Mouse (Mus musculus) hindbrain, embryonic 14.5 days (tissue): ENCODE results near the gene Tph2. TPM values are rescaled to one million over a fixed set of nuclear protein-coding genes. Genes with fewer than 3 reads are reported as not detected.
"Not testable (repeated sequence)": the region's sequence is repeated elsewhere in the genome, so short reads cannot be mapped to it uniquely, and the experiment has no call there.

Source experiments
- ATAC-seq: fragments of 200-750 bp; cut with Nextera tagmentation; 2 replicates; pipeline ENCODE4 v1.8.0; 2017; ENCODE audit warnings: moderate number of reproducible peaks, mild to moderate bottlenecking, moderate TSS enrichment, moderate library complexity; ENCODE audit not compliant: low FRiP score
- DNase-seq: peaks from one replicate; pipeline ENCODE4 v3.0.0-alpha.2; 2015; ENCODE audit warnings: low spot score
- H3K27ac ChIP-seq: fragments of 300-500 bp; sonication (generic); 2 replicates; pipeline ENCODE4 v1.5.1; 2014; ENCODE audit warnings: mild to moderate bottlenecking, moderate library complexity
- H3K27me3 ChIP-seq: fragments of 300-500 bp; sonication (generic); 2 replicates; pipeline ENCODE4 v1.6.1; 2014; ENCODE audit warnings: mild to moderate bottlenecking, low read length, mixed read lengths; ENCODE audit not compliant: control insufficient read depth, insufficient read depth
- H3K36me3 ChIP-seq: fragments of 300-500 bp; sonication (generic); replicated peaks from 2 replicates; pipeline ENCODE4 v1.6.1; 2014; ENCODE audit not compliant: control insufficient read depth, insufficient read depth
- H3K4me1 ChIP-seq: fragments of 300-500 bp; sonication (generic); replicated peaks from 2 replicates; pipeline ENCODE4 v1.6.1; 2014; ENCODE audit warnings: antibody characterized with exemption, low read length, mixed read lengths; ENCODE audit not compliant: control insufficient read depth, insufficient read depth
- H3K4me2 ChIP-seq: fragments of 300-500 bp; sonication (generic); replicated peaks from 2 replicates; pipeline ENCODE4 v1.6.1; 2014; ENCODE audit warnings: mild to moderate bottlenecking, moderate library complexity
- H3K4me3 ChIP-seq: fragments of 300-500 bp; sonication (generic); replicated peaks from 2 replicates; pipeline ENCODE4 v1.5.1; 2014; ENCODE audit warnings: mild to moderate bottlenecking, low read length
- H3K9ac ChIP-seq: fragments of 300-500 bp; sonication (generic); 2 replicates; pipeline ENCODE4 v1.6.1; 2014
- H3K9me3 ChIP-seq: fragments of 300-500 bp; sonication (generic); 2 replicates; pipeline ENCODE4 v1.6.1; 2016; ENCODE audit warnings: low read length; ENCODE audit not compliant: control insufficient read depth
- WGBS: fragments of 180-500 bp; shearing (Covaris S2); extraction: QIAGEN DNeasy Blood & Tissue Kit; methylation state at CpG from one replicate; pipeline ENCODE4 v1.1.7; 2014; 5-methylcytosine and 5-hydroxymethylcytosine counted together
- polyA plus RNA-seq: library from polyadenylated mRNA; unstranded; fragments of >200 nt; fragmentation: Nextera tagmentation; extraction: Ambion mirVana; gene quantifications from 2 replicates; pipeline ENCODE4 v1.2.1, GENCODE M21; 2014

The Tph2 gene
- polyA plus RNA-seq, 1 experiment from 2014 or later = 6.7 TPM

GRCm38 (mm10) chr10:115187390-115187789 lies 2.6 kb upstream of the Tph2 start:
- no peaks in the 10 kb centered on the region for H3K27me3 ChIP-seq
- no peak overlapping the region for H3K9ac ChIP-seq
- no peaks in the 10 kb centered on the region for H3K36me3 ChIP-seq
- no peak overlapping the region for H3K4me2 ChIP-seq
- H3K27ac ChIP-seq = no peak overlapping the region
- H3K4me3 ChIP-seq = no peak overlapping the region
- H3K9me3 ChIP-seq = no peaks in the 10 kb centered on the region
- WGBS = 86% methylated on average over 1 of the region's 1 CpGs
- no peaks in the 10 kb centered on the region for H3K4me1 ChIP-seq
- ATAC-seq (no peak), DNase-seq (no peak)

- WGBS = 37% methylated on average over 3 of the region's 3 CpGs
- peak; percentile 52; the same call in 1 of the 2 replicates for ATAC-seq
- no peaks in the 10 kb centered on the region for H3K27me3 ChIP-seq
- H3K36me3 ChIP-seq = no peaks in the 10 kb centered on the region
- no peak for DNase-seq
- H3K4me1 ChIP-seq = no peaks in the 10 kb centered on the region
- no peaks in the 10 kb centered on the region for H3K9me3 ChIP-seq
- no peak overlapping the region for H3K27ac ChIP-seq
- H3K4me2 ChIP-seq = no peak overlapping the region
- H3K9ac ChIP-seq = no peak overlapping the region
- H3K4me3 ChIP-seq = no peak overlapping the region
Measured at GRCm38 (mm10) chr10:115181034-115181433, 3.8 kb downstream of the Tph2 start.

DNA sequence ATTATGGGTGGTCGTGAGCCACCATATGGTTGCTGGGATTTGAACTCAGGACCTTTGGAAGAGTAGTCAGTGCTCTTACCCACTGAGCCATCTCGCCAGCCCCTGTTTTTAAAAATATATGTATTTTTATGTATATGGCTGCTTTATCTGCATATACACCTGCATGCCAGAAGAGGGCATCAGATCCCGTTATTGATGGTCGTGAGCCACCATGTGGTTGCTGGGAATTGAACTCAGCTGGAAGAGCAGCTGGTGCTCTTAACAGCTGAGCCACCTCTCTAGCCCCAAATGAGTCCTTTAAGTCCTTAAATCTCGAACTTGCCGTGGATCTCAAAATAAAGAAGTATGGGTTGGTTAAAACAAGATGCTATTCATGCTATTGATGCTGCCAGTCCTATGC lies 6.8 kb downstream of the Tph2 start:
- DNase-seq, H3K4me2 ChIP-seq, H3K27ac ChIP-seq, H3K27me3 ChIP-seq, H3K9me3 ChIP-seq, H3K36me3 ChIP-seq, ATAC-seq, H3K9ac ChIP-seq, H3K4me1 ChIP-seq, H3K4me3 ChIP-seq: not testable (repeated sequence)
- WGBS = 64% methylated on average over 6 of the region's 6 CpGs

- Histone ChIP-seq H3K9me3 (no peaks in the 10 kb centered on the region), H3K27ac (no peak overlapping the region), H3K36me3 (no peaks in the 10 kb centered on the region), H3K9ac (no peak overlapping the region), H3K4me3 (no peak overlapping the region), H3K27me3 (no peaks in the 10 kb centered on the region), H3K4me2 (no peak overlapping the region; the same call in 1 of the 2 replicates), H3K4me1 (no peaks in the 10 kb centered on the region)
- ATAC-seq = no peak
- no peak for DNase-seq
- 46% methylated on average over 12 of the region's 12 CpGs for WGBS
Measured at GRCm38 (mm10) chr10:115175591-115175991, 9.2 kb downstream of the Tph2 start.

- no peaks in the 10 kb centered on the region for H3K27me3 ChIP-seq
- WGBS = 83% methylated on average over 10 of the region's 10 CpGs
- H3K4me2 ChIP-seq = no peak overlapping the region
- no peak for ATAC-seq
- H3K9me3 ChIP-seq = no peaks in the 10 kb centered on the region
- H3K9ac ChIP-seq = no peak overlapping the region
- H3K27ac ChIP-seq = no peak overlapping the region
- no peaks in the 10 kb centered on the region for H3K36me3 ChIP-seq
- no peak for DNase-seq
- H3K4me3 ChIP-seq = no peak overlapping the region
- H3K4me1 ChIP-seq = peaks cover 9% of the 10 kb centered on the region
Measured at GRCm38 (mm10) chr10:115173336-115173735, 11.5 kb downstream of the Tph2 start.

- Histone ChIP-seq H3K4me1 (peaks cover 9% of the 10 kb centered on the region), H3K9ac (no peak overlapping the region), H3K27ac (no peak overlapping the region), H3K9me3 (no peaks in the 10 kb centered on the region), H3K36me3 (no peaks in the 10 kb centered on the region), H3K27me3 (no peaks in the 10 kb centered on the region), H3K4me2 (no peak overlapping the region), H3K4me3 (no peak overlapping the region)
- WGBS = 40% methylated on average over 8 of the region's 8 CpGs
- ATAC-seq (peak; percentile 64; the same call in 1 of the 2 replicates), DNase-seq (peak; percentile 58)
Measured at GRCm38 (mm10) chr10:115171351-115171818, 13.4 kb downstream of the Tph2 start.

DNA sequence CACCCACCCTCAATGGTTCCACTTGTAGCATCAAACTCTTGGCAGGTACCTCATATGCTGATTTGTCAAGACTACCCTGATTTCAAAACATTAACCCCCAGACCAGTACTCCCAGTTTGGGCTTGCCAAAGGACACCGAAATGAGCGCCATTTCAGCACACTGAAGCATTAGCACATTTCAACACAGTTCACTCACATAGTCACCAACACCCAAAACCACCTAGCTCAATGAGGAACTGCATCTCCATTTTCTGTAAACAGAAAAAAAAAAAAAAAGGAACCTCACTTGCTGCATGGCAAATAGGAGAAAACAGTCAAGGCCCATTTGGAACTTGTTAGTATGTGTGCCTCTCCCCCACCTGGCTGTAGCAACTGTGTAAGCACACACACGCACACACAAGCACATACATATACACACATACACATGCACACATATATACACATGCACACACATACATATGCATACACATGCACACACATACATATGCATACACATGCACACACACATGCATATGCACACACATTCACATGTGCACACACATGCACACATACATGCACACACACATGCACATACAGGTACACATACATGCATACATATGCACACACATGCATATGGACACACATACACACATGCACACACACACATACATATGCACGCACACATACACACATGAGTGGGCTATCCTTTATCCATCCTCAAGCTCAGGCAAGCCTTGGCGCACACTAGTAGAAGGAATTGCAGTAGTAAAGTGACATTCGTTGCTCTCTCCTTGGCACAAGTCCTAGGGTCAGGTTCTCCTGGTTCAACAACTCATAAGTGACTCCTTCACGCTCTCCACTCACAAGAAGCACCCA lies 14.1 kb downstream of the Tph2 start:
- Histone ChIP-seq H3K9me3 (no peaks in the 10 kb centered on the region), H3K27me3 (no peaks in the 10 kb centered on the region), H3K4me2 (no peak overlapping the region), H3K4me3 (no peak overlapping the region), H3K27ac (no peak overlapping the region), H3K4me1 (peaks cover 9% of the 10 kb centered on the region), H3K36me3 (no peaks in the 10 kb centered on the region), H3K9ac (no peak overlapping the region)
- DNase-seq (no peak), ATAC-seq (no peak)
- 85% methylated on average over 7 of the region's 7 CpGs for WGBS

- Histone ChIP-seq H3K36me3 (no peaks in the 10 kb centered on the region), H3K4me1 (peaks cover 9% of the 10 kb centered on the region), H3K4me2 (0 out of 2 replicates have a peak overlapping the region, but pooled peaks have one; percentile 11), H3K27me3 (no peaks in the 10 kb centered on the region), H3K27ac (no peak overlapping the region), H3K9ac (no peak overlapping the region), H3K9me3 (no peaks in the 10 kb centered on the region), H3K4me3 (no peak overlapping the region)
- peak; percentile 42; the same call in 1 of the 2 replicates for ATAC-seq
- no peak for DNase-seq
- WGBS = 7% methylated on average over 9 of the region's 9 CpGs
Measured at GRCm38 (mm10) chr10:115169410-115169809, 15.4 kb downstream of the Tph2 start.

DNA sequence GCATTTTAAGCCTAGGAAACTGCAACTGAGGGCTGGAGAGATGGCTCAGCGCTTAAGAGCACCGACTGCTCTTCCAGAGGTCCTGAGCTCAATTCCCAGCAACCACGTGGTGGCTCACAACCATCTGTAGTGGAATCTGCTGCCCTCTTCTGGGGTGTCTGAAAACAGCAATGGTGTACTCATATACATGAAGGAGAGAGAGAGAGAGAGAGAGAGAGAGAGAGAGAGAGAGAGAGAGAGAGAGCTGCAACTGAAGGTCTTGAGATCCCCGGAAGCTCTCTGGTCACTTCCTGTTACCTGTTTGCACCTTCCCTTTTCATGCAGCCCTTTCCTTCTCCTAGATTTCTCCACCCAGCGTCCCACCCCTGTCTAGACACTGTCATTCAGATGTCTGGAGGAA lies 24.5 kb downstream of the Tph2 start:
- H3K4me3 ChIP-seq = no peak overlapping the region
- H3K4me2 ChIP-seq = no peak overlapping the region
- H3K36me3 ChIP-seq = no peaks in the 10 kb centered on the region
- no peaks in the 10 kb centered on the region for H3K4me1 ChIP-seq
- 79% methylated on average over 5 of the region's 5 CpGs for WGBS
- no peaks in the 10 kb centered on the region for H3K9me3 ChIP-seq
- ATAC-seq (no peak), DNase-seq (no peak)
- no peak overlapping the region for H3K27ac ChIP-seq
- H3K9ac ChIP-seq = no peak overlapping the region
- H3K27me3 ChIP-seq = no peaks in the 10 kb centered on the region
